Mouse (Mus musculus) kidney, postnatal 14 days (tissue): ENCODE measurements at regions not wholly inside any gene's neighbourhood (a gene's known extent, or its start where the extent isn't known, plus 50 kb on each side); places are given as distances from the start of the nearest gene placed in this dataset.
"Not testable (repeated sequence)": the region's sequence is repeated elsewhere in the genome, so short reads cannot be mapped to it uniquely, and the experiment has no call there.

ENCODE experiments used
- DNase-seq: peaks from one replicate; pipeline ENCODE4 v3.0.0; 2022; ENCODE audit warnings: mixed read lengths

GRCm38 (mm10) chr16:61056175-61056574, 450.8 kb upstream of the Epha6 start:
- not testable (repeated sequence) for DNase-seq

DNA sequence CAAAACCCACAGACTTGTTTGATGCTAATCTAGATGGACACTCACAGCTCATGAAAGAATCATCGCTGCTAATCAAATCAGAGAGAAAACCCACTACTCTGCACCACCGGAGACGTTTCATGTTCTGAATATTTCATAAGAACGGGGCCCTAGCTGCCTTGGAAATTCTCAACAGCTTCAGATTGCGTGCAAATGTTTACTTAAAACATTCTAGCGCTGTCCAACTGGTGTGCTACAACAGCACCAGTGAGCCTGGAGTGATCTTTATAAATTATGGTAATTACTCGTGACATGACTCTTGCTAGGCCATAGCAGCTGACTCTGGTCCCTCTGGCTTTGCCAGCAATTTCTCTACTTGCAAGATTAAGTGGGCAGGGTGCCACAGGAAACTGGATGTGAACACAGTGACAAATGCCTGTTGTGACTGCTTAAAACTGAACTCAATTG, 435.8 kb upstream of the Epha6 start:
- peak; percentile 42 for DNase-seq
